Mouse (Mus musculus) forebrain, embryonic 13.5 days (tissue): ENCODE measurements around the gene Ppfia1. TPM values are rescaled to one million over a fixed set of nuclear protein-coding genes. Genes with fewer than 3 reads are reported as not detected.

ENCODE experiments used
- ATAC-seq: fragments of 200-750 bp; cut with Nextera tagmentation; 2 replicates; pipeline ENCODE4 v1.8.0; 2017
- H3K27ac ChIP-seq: fragments of 300-500 bp; sonication (generic); 2 replicates; pipeline ENCODE4 v1.5.1; 2015; ENCODE audit warnings: inconsistent platforms, mild to moderate bottlenecking, moderate library complexity
- H3K27me3 ChIP-seq: fragments of 300-500 bp; sonication (generic); 2 replicates; pipeline ENCODE4 v1.6.1; 2015; ENCODE audit warnings: mild to moderate bottlenecking, inconsistent platforms
- H3K36me3 ChIP-seq: fragments of 300-500 bp; sonication (generic); 2 replicates; pipeline ENCODE4 v1.6.1; 2015; ENCODE audit warnings: mild to moderate bottlenecking, inconsistent platforms; ENCODE audit not compliant: poor library complexity, severe bottlenecking
- H3K4me1 ChIP-seq: fragments of 300-500 bp; sonication (generic); 2 replicates; pipeline ENCODE4 v1.6.1; 2015; ENCODE audit warnings: inconsistent platforms
- H3K4me2 ChIP-seq: fragments of 300-500 bp; sonication (generic); 2 replicates; pipeline ENCODE4 v1.6.1; 2015; ENCODE audit warnings: inconsistent platforms, mild to moderate bottlenecking, moderate library complexity
- H3K4me3 ChIP-seq: fragments of 300-500 bp; sonication (generic); 2 replicates; pipeline ENCODE4 v1.5.1; 2015; ENCODE audit warnings: mild to moderate bottlenecking, inconsistent platforms
- H3K9ac ChIP-seq: fragments of 300-500 bp; sonication (generic); 2 replicates; pipeline ENCODE4 v1.6.1; 2015; ENCODE audit warnings: mild to moderate bottlenecking, inconsistent platforms
- H3K9me3 ChIP-seq: fragments of 300-500 bp; sonication (generic); replicated peaks from 2 replicates; pipeline ENCODE4 v1.6.1; 2016; ENCODE audit warnings: inconsistent platforms
- WGBS: fragments of 180-500 bp; shearing (Covaris S2); methylation state at CpG from one replicate; pipeline ENCODE4 v1.1.7; 2015; 5-methylcytosine and 5-hydroxymethylcytosine counted together
- polyA plus RNA-seq: library from polyadenylated mRNA; unstranded; fragments of >200 nt; fragmentation: Nextera tagmentation; extraction: Ambion mirVana; gene quantifications from 2 replicates; pipeline ENCODE4 v1.2.1, GENCODE M21; 2015

The Ppfia1 gene
- polyA plus RNA-seq, 1 experiment from 2014 or later, result 29.0 TPM

DNA sequence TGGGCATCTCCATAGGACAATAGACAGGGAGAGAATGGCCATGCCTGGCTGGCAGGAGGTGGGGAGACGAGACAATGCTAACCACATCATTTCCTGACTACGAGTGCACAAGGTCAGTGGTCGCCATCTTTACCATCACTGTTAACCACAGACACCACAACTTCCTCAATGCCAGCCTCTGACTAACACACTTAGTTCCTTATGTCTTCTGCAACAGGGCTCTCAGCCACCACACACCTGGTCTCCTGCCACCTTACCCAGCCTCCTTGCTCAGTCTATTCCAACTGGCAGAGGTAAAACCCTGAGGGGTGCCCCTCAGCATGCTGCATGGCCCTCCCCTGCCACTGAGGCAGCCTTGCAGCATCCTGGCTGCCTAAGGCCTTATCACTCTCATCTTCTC is 106.4 kb downstream of the Ppfia1 start:
- Histone ChIP-seq H3K9ac (no peak overlapping the region), H3K36me3 (peaks cover 97% of the 10 kb centered on the region), H3K27me3 (no peaks in the 10 kb centered on the region), H3K9me3 (no peaks in the 10 kb centered on the region), H3K4me3 (no peak overlapping the region), H3K4me2 (no peak overlapping the region), H3K4me1 (peaks cover 15% of the 10 kb centered on the region), H3K27ac (no peak overlapping the region)
- WGBS, result 88% methylated on average over 3 of the region's 3 CpGs
- no peak for ATAC-seq

DNA sequence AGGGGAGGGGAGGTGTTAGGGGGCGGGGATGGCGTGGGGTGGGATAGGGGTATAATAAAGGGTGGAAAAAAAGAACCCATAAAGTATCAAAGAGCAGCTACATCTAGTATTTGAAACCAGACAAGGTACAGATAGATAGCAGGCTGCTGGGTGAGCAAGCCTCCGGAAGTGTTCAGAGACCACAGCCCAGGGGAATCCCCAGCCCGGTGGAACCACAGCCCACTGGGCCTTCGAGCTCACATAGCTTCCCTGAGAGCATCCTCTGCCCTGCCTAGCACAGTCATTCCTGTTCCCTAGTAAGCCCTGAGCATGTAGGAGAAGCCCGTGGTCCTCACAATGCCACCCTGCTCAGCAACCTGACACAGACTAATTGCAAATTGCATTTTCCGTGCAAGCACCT is 108.7 kb downstream of the Ppfia1 start:
- WGBS, result 94% methylated on average over 7 of the region's 7 CpGs
- ATAC-seq, result no peak
- H3K36me3 ChIP-seq, result peaks cover 98% of the 10 kb centered on the region

DNA sequence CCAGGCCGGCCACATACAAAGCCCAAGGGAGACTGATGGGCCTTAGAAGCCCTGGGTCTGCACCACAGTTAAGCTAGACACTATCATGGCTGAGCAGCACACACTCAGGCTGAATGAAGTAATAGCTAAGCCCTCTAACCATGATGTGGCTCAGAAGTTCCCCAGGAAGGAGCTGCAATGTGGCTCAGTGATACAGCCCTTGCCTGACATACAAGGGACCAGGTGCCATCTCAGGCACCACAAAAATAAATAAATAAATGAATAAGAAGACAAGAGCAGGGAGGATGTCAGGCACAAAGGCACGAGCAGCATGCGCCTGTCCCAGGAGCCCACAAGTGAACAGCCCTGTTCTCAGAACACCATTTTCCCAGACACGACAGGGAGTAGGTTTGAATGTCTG is 111.6 kb downstream of the Ppfia1 start:
- Histone ChIP-seq H3K4me2 (no peak overlapping the region), H3K9me3 (no peaks in the 10 kb centered on the region), H3K27me3 (no peaks in the 10 kb centered on the region), H3K27ac (no peak overlapping the region), H3K9ac (no peak overlapping the region), H3K4me3 (no peak overlapping the region), H3K36me3 (peaks cover 98% of the 10 kb centered on the region), H3K4me1 (no peaks in the 10 kb centered on the region)
- no peak for ATAC-seq
- 90% methylated on average over 4 of the region's 4 CpGs for WGBS

More for the DNA sequence above, 108.7 kb downstream of the Ppfia1 start:
- H3K4me3 ChIP-seq, result no peak overlapping the region
- H3K4me1 ChIP-seq, result peaks cover 5% of the 10 kb centered on the region; the same call in 1 of the 2 replicates
- no peak overlapping the region for H3K9ac ChIP-seq
- H3K27ac ChIP-seq, result no peak overlapping the region
- H3K9me3 ChIP-seq, result no peaks in the 10 kb centered on the region
- no peaks in the 10 kb centered on the region for H3K27me3 ChIP-seq
- H3K4me2 ChIP-seq, result no peak overlapping the region

DNA sequence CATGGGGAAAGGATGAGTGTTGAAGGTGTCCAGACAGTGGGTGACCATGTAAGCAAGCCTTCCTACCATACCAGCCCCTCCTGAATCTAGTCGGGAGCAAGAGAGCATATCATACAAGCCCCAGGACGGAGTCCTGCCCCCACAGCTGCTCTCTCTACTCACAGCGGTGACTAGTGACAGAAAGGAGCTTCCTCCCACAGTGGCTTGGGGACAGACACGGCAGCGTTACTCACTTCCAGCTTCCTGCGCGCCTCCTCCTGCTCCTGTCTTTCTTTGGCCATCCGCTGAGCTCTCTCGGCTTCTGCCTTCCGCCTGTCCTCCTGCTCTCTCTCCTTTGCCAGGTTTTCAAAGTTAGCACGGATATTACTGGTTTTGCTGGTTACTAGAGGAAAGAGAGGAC is 112.1 kb downstream of the Ppfia1 start:
- no peak overlapping the region for H3K4me3 ChIP-seq
- H3K9ac ChIP-seq, result no peak overlapping the region
- H3K36me3 ChIP-seq, result peaks cover 98% of the 10 kb centered on the region
- ATAC-seq, result no peak
- H3K27me3 ChIP-seq, result no peaks in the 10 kb centered on the region
- H3K4me1 ChIP-seq, result no peaks in the 10 kb centered on the region
- H3K9me3 ChIP-seq, result no peaks in the 10 kb centered on the region
- H3K27ac ChIP-seq, result no peak overlapping the region
- no peak overlapping the region for H3K4me2 ChIP-seq
- 92% methylated on average over 11 of the region's 11 CpGs for WGBS

DNA sequence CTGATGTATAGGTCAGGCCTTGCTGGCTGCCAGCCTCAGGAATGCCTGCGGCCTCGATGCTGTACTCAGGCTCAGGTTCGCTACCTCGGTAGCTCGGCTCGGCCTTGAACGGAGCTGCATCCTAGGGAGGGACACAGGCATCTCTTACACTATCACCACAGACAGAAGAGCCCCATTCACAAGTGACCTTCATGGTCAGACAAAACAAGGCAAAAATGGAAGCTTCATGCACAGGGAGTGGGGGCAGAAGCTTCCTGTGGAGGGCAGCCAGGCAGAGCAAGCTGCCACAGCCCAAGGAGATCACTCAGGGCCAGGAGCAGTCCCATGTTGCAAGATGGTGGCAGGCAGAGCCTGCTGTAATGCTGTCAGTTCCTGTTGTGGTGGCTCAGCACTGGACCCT is 114.7 kb downstream of the Ppfia1 start:
- Histone ChIP-seq H3K36me3 (peaks cover 83% of the 10 kb centered on the region), H3K27me3 (no peaks in the 10 kb centered on the region), H3K4me1 (no peaks in the 10 kb centered on the region), H3K27ac (no peak overlapping the region), H3K4me3 (no peak overlapping the region), H3K9me3 (no peaks in the 10 kb centered on the region), H3K4me2 (no peak overlapping the region), H3K9ac (no peak overlapping the region)
- 96% methylated on average over 7 of the region's 7 CpGs for WGBS
- no peak for ATAC-seq

DNA sequence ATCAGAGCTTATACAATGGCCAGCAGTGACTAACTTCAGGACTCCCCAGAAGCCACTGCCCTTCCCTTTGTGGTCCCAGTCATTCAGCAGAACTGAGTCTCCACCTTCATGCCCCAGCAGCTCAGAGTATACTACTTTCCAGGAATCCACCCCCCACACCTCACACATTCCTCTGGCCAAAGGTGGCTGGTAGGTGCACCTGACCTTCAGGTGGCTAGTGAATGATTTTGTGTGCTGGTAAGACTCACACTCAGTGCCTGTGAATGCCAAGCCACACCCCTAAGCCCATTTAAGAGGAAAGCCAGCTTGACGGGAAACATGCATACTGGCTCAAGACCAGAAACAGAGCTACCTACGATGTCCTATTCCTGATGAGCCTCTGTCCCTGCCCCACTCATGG is 120.6 kb downstream of the Ppfia1 start:
- Histone ChIP-seq H3K9me3 (no peaks in the 10 kb centered on the region), H3K4me3 (no peak overlapping the region), H3K9ac (no peak overlapping the region), H3K27me3 (0 out of 2 replicates have a peak, but pooled peaks cover 1% of the 10 kb centered on the region), H3K27ac (no peak overlapping the region), H3K4me2 (no peak overlapping the region), H3K36me3 (peaks cover 26% of the 10 kb centered on the region), H3K4me1 (no peaks in the 10 kb centered on the region)
- WGBS, result 66% methylated on average over 2 of the region's 2 CpGs
- ATAC-seq, result no peak

DNA sequence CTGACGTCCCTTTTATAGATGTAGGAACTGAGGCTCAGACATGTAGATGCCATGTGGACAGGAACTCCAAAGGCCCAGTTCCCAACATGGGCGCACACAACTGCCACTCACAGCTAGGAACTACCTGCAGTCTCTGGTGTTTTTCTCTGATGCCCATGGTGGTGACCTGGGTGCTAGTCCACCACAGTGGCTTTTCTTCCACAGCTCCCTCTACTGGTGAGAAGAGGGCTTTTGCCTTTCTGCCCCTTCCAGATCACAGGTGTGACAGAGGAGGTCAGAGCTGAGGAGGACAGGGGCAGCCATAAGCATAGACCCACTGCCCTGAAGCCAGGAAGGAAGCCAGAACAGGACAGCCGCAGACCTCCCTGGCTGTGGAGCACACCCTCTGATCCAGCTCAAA is 126.1 kb downstream of the Ppfia1 start:
- no peaks in the 10 kb centered on the region for H3K4me1 ChIP-seq
- H3K4me2 ChIP-seq, result no peak overlapping the region
- WGBS, result 90% methylated on average over 3 of the region's 3 CpGs
- ATAC-seq, result no peak
- H3K9ac ChIP-seq, result no peak overlapping the region
- 0 out of 2 replicates have a peak, but pooled peaks cover 3% of the 10 kb centered on the region for H3K27me3 ChIP-seq
- no peak overlapping the region for H3K4me3 ChIP-seq
- H3K27ac ChIP-seq, result no peak overlapping the region
- no peaks in the 10 kb centered on the region for H3K36me3 ChIP-seq
- H3K9me3 ChIP-seq, result no peaks in the 10 kb centered on the region

Other genes with a start within 250 kb of the Ppfia1 start
- gene Cttn, start 82.7 kb downstream of the Ppfia1 start, polyA plus RNA-seq, result 168 and 179 TPM in 2 replicates
- gene Fadd, start 28.7 kb upstream of the Ppfia1 start, polyA plus RNA-seq, result 7.1 and 7.7 TPM in 2 replicates
- gene Ano1, start 198.2 kb upstream of the Ppfia1 start, polyA plus RNA-seq, result 12.3 and 14.3 TPM in 2 replicates